Mouse (Mus musculus) cerebellum, adult 2 months (tissue): ENCODE measurements around the gene Bud23. TPM values are rescaled to one million over a fixed set of nuclear protein-coding genes. Genes with fewer than 3 reads are reported as not detected.

Experiments used
- DNase-seq, 2 experiments: peaks; one replicate each; pipeline ENCODE4 v3.0.0; 2021
- H3K27ac ChIP-seq: fragments of 200-500 bp; 2 replicates; pipeline ENCODE4 v1.5.1; 2012; ENCODE audit warnings: low read length, control low read depth, inconsistent platforms; ENCODE audit not compliant: insufficient read depth
- H3K27me3 ChIP-seq: fragments of 200-500 bp; 2 replicates; pipeline ENCODE4 v1.6.1; 2012; ENCODE audit warnings: inconsistent platforms, mild to moderate bottlenecking, low read length, moderate library complexity; ENCODE audit not compliant: control insufficient read depth, insufficient read depth
- H3K4me1 ChIP-seq: fragments of 200-500 bp; 2 replicates; pipeline ENCODE4 v1.6.1; 2011; ENCODE audit warnings: low read length; ENCODE audit not compliant: control insufficient read depth, insufficient read depth
- H3K4me3 ChIP-seq: fragments of 200-500 bp; replicated peaks from 2 replicates; pipeline ENCODE3; 2011; ENCODE audit warnings: mild to moderate bottlenecking, low read depth, low read length, control low read depth; ENCODE audit not compliant: insufficient read depth
- CTCF ChIP-seq: fragments of 200-500 bp; IDR thresholded peaks from 2 replicates; pipeline ENCODE4 v1.5.1; 2011; ENCODE audit warnings: low read depth, mild to moderate bottlenecking, control low read depth, low read length, moderate library complexity, borderline replicate concordance; ENCODE audit not compliant: insufficient read depth
- POLR2A ChIP-seq: fragments of 200-500 bp; IDR thresholded peaks from 2 replicates; pipeline ENCODE4 v1.6.1; 2011; ENCODE audit warnings: low read length, control low read depth, borderline replicate concordance; ENCODE audit not compliant: insufficient read depth
- WGBS: fragments of 180-500 bp; shearing (Covaris S2); methylation state at CpG from one replicate; pipeline ENCODE4 v1.1.7; 2018; 5-methylcytosine and 5-hydroxymethylcytosine counted together
- polyA plus RNA-seq: library from polyadenylated mRNA; depleted of rRNA; stranded (reverse); fragments of >200 nt; gene quantifications from 2 replicates; pipeline ENCODE4 v1.2.3, GENCODE M21; 2012

Bud23 gene
- polyA plus RNA-seq, 1 experiment = 72.8 TPM

DNA sequence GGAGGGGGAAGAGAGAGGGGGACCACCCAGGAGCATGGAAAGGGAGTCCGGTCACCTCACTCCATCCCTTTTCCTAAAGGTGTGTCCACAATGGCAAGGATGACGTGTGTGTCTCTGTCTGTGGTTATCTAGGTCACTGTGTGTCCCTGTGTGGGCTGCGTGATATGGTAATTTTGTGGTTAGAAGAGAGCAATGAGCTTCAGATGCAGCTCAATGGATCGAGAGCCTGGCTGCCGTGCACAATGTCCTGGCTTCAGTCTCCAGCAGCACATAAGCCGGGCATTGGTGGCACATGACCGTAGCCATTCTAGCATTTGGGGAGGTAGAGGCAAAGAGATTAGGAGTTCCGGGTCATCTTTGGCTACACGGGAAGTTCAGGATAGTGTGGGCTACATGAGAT, 25.2 kb downstream of the Bud23 start:
- H3K27me3 ChIP-seq = no peaks in the 10 kb centered on the region
- H3K4me1 ChIP-seq = no peaks in the 10 kb centered on the region
- no peak overlapping the region for H3K4me3 ChIP-seq
- WGBS = 84% methylated on average over 9 of the region's 9 CpGs
- no peak for DNase-seq
- H3K27ac ChIP-seq = no peak overlapping the region
- TF ChIP-seq POLR2A (no peak), CTCF (no peak)

DNA sequence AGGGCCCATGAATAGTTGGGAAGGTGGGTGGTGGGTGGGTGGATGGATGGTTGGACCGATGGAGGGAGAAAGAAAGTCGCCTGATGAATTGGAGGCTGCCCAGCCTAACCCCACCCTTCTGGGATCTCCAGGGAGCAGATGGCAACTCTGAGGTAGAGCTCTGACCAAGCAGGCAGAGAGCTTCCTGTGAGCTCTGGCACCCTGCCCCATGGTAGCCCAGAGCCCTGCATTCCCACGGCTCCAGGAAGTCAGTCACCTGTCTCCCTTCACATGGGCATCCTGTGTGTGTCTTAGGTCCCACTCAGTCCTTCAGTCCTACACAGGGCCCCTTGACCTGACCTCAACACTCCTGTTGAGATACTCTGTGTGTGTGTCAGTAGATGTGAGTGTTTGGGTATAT, 26.8 kb downstream of the Bud23 start:
- peak in 1 of 2 experiments; percentile 47 for DNase-seq
- TF ChIP-seq POLR2A (no peak), CTCF (no peak)
- Histone ChIP-seq H3K27me3 (no peaks in the 10 kb centered on the region), H3K27ac (no peak overlapping the region), H3K4me1 (no peaks in the 10 kb centered on the region), H3K4me3 (no peak overlapping the region)
- WGBS = 13% methylated on average over 3 of the region's 3 CpGs

DNA sequence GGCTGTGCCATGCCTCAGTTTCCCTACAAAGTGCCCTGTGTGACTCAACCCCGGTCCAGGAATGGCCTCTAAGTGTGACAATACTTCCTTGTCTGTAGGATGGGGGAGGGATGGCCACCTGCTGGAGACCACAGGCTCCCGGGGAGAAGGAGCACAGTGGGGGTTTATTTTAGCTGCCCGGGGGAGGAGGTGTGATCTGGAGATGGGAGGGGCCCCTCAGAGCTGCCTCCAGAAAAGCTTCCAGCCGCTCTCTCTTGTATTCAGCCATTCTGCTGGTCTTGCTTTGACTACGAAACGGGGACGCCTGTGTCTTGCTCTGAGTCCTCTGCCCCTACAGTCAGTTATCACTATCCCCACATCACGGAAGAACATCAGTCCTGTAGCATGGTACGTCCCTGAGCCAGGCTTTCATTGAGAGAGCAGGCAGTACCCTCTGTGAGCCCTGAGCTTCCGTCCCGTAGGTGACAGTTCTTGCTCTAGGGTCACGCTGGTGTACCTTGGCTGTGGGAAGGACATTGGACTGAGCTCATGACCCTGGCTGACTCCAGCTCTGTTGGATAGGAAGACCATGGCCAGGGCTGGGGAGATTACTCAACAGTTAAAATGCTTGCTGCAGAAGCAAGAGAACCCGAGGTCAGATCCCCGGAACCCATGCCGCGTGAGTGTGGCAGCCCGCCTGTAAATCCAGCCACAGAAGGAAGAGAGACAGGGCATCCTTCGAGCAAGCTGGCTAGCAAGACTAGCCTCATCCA, 29.0 kb downstream of the Bud23 start:
- 67% methylated on average over 18 of the region's 18 CpGs for WGBS
- Histone ChIP-seq H3K27ac (no peak overlapping the region), H3K4me3 (no peak overlapping the region), H3K4me1 (no peaks in the 10 kb centered on the region), H3K27me3 (no peaks in the 10 kb centered on the region)
- TF ChIP-seq POLR2A = no peak
- no peak for TF ChIP-seq CTCF
- no peak for DNase-seq

DNA sequence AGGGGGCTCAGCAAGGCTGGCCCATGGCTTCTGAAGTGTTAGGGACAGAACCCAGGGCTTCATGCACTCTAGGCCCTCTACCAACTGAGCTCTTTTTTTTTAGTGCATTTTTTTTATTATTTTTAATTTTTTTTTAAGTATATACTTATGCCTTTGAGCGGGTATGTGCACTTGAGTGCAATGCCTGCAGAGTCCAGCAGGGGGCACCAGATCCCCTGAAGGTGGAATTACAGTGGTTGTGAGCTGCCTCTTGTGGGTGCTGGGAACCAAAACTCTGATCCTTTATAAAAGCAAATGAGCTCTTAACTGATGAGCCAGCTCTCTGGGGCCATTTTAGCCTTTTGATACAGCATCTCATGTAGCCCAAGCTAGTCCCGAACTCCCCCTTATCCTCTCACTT, 30.2 kb downstream of the Bud23 start:
- DNase-seq = no peak
- TF ChIP-seq POLR2A (no peak), CTCF (no peak)
- no peaks in the 10 kb centered on the region for H3K4me1 ChIP-seq
- no peak overlapping the region for H3K27ac ChIP-seq
- WGBS = 99% methylated on average over 2 of the region's 2 CpGs
- no peak overlapping the region for H3K4me3 ChIP-seq
- H3K27me3 ChIP-seq = no peaks in the 10 kb centered on the region

DNA sequence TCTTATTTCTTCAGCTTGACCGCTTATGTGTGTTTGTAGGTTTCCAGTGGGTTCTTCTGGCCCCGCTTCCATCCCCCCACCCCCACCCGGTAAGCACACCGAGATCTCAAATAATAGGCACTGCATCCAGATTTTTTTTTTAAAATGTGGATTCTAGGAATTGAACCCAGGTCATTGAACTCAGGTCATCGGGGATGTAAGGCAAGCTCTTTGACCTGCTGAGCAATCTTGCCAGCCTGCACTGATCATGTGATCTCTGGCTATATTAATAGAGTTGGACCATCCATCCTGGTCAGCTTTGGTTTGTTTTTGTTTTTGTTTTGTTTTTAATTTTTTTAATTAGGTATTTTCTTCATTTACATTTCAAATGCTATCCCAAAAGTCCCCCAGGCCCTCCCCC, 32.2 kb downstream of the Bud23 start:
- WGBS = 94% methylated on average over 5 of the region's 5 CpGs

DNA sequence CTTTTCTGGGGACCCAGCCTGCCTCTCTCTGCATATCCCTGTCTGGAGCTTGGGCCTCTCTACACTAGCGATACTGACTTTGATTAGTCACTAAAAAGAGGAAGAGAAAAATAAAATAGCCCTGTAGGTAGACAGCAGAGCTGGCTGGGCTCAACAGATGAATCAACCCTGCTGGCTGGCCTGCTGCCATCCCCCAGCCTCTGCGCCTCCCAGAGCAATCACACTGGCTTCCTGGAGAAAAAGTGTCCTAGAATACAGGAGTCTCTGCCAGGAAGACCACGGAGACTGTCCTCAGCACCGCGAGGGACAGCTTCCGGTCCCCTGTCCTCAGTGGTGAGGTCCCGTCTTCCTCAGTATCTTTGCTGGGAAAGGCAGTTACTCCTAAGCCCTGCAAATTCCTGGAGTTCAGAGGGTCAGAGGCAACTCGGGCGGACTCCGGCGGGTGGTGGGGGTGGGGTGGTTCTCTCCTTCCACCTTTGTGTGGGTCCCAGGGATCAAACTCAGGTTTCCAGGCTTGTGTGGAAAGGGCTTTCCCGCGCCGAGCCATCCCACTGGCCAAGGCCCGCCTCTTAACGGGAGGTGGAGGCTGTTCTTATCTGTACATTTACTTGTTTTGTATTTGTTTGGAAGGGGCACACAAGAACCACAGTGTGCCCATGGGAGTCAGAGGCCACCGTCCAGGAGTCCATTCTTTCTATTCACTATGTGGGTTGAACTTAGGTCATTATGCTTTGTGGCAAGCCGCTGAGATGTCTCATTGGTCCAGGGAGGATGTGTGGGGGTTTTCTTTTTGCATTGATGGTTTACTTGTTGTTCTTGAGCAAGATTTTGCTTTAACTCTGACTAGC, 35.5 kb downstream of the Bud23 start:
- H3K27ac ChIP-seq = no peak overlapping the region

More for the DNA sequence above, 32.2 kb downstream of the Bud23 start:
- Histone ChIP-seq H3K4me1 (peaks cover 9% of the 10 kb centered on the region; the same call in 1 of the 2 replicates), H3K4me3 (no peak overlapping the region), H3K27ac (no peak overlapping the region), H3K27me3 (no peaks in the 10 kb centered on the region)
- TF ChIP-seq CTCF (no peak), POLR2A (no peak)
- DNase-seq = no peak

DNA sequence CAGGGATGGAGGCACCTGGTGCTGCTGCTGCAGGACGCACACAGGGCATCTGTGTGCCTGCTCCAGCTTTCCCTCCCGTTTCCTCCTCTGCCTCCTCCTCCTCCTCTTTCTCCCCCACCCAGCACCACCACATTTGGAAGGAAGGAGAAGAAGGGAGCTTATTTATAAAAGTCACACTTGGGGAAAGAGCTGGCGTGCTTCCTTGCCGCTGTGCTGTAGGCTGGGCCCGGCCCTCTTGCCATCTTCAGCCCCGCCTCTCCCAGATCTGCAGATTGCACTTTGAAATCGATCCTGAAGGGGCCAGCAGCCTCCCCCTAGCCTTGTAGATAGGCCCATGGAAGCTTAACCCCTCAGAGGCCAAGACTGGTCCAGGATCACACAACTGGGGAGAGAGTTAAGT, 38.9 kb downstream of the Bud23 start:
- no peaks in the 10 kb centered on the region for H3K27me3 ChIP-seq
- H3K4me3 ChIP-seq = no peak overlapping the region
- DNase-seq = no peak
- no peak overlapping the region for H3K27ac ChIP-seq
- WGBS = 60% methylated on average over 7 of the region's 7 CpGs
- TF ChIP-seq CTCF (no peak), POLR2A (no peak)
- peaks cover 18% of the 10 kb centered on the region for H3K4me1 ChIP-seq

More for the DNA sequence above, 35.5 kb downstream of the Bud23 start:
- WGBS = 37% methylated on average over 18 of the region's 18 CpGs
- H3K27me3 ChIP-seq = no peaks in the 10 kb centered on the region
- DNase-seq = peak; percentile 77 to 82
- peaks cover 9% of the 10 kb centered on the region; the same call in 1 of the 2 replicates for H3K4me1 ChIP-seq
- H3K4me3 ChIP-seq = no peak overlapping the region
- TF ChIP-seq CTCF = no peak
- TF ChIP-seq POLR2A = no peak

DNA sequence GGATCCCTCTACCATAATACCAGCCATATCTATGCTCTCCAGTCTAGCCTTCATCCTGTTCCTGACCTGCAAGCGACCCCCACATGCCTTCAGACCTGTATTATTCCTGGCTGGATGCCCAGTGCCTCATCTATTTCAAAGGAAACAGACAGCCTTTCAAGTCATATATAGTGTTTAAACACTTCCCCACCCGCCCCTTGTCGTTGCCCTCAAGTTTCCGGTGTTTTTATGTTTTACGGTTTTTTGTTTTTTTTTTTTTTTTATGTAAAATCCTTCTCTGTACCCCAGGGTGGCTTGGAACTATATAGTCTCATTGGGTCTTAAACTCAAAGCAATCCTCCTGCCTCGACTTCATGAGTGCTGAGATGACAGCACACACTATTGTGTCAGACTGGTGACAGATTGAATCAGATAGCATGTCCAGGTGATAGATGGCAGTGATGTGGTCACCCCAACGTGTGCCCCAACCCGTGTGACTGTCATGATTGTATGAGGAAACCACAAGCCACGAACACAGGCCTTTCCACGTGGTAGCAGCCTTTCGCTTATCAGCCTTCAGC, 40.0 kb downstream of the Bud23 start:
- DNase-seq = no peak
- TF ChIP-seq CTCF = no peak
- no peak for TF ChIP-seq POLR2A
- no peaks in the 10 kb centered on the region for H3K27me3 ChIP-seq
- WGBS = 87% methylated on average over 11 of the region's 11 CpGs
- H3K4me3 ChIP-seq = no peak overlapping the region
- H3K4me1 ChIP-seq = peaks cover 18% of the 10 kb centered on the region
- no peak overlapping the region for H3K27ac ChIP-seq
